12 mouse cellular contexts compared by ENCODE assay signal in genomic region chr11:119572316-119573010, GRCm38 (mm10). TPM values are rescaled to one million over a fixed set of nuclear protein-coding genes. Genes with fewer than 3 reads are reported as not detected.
DNase-seq lines count a peak whose midpoint lies in the region; ATAC-seq and TF ChIP-seq lines count a peak whose summit lies in the region.
"Had no signal": no experiment of that assay in that cellular context is flagged by ENCODE, and none has a peak within 500 bp of the region (broad histone marks: within the 10 kb centered on the region; RNA-seq: fewer than 3 reads in every experiment).

No protein-coding gene starts in this region.

- H3K9ac ChIP-seq in ES-E14 (ENCODE audit: insufficient read depth, low read depth, low read length, poor library complexity, severe bottlenecking) = 0 out of 2 replicates have a peak overlapping the region, but pooled peaks have one; percentile 13
- H3K9ac ChIP-seq in midbrain, embryonic 13.5 days (replicated peaks) = no peak overlapping the region
- H3K9ac ChIP-seq: intestine, embryonic 15.5 days had no signal

- no peaks in the 10 kb centered on the region for H3K36me3 ChIP-seq in kidney, adult 2 months (ENCODE audit: control insufficient read depth, insufficient read depth, low read length)
- H3K36me3 ChIP-seq in ES-E14 (ENCODE audit: control insufficient read depth, insufficient read depth, low read length, poor library complexity, severe bottlenecking) = no peaks in the 10 kb centered on the region
- no peaks in the 10 kb centered on the region for H3K36me3 ChIP-seq in midbrain, embryonic 13.5 days
- H3K36me3 ChIP-seq: intestine, embryonic 15.5 days had no signal

- ATAC-seq in midbrain, embryonic 13.5 days = no peak
- ATAC-seq in erythroblast, adult 5-6 weeks (replicated peaks; ENCODE audit: low FRiP score, poor library complexity, severe bottlenecking) = no peak
- ATAC-seq: CD4-positive, CD25-positive, alpha-beta regulatory T cell, adult 4 months; intestine, embryonic 15.5 days had no signal

- no peaks in the 10 kb centered on the region for H3K9me3 ChIP-seq in ES-E14 (ENCODE audit: control insufficient read depth, insufficient read depth, low read depth, low read length)
- no peaks in the 10 kb centered on the region for H3K9me3 ChIP-seq in midbrain, embryonic 13.5 days
- H3K9me3 ChIP-seq: intestine, embryonic 15.5 days had no signal

- H3K4me1 ChIP-seq in kidney, adult 2 months (ENCODE audit: control insufficient read depth, insufficient read depth, low read length) = no peaks in the 10 kb centered on the region
- peaks cover 2 to 10% of the 10 kb centered on the region in 2 experiments; a peak in 3 of 4 replicates for H3K4me1 ChIP-seq in ES-E14 (ENCODE audit: control insufficient read depth in 2 of 2, insufficient read depth in 2 of 2, low read length in 2 of 2, poor library complexity in 1 of 2)
- peaks cover 15% of the 10 kb centered on the region for H3K4me1 ChIP-seq in midbrain, embryonic 13.5 days (replicated peaks)

- no peak for TF ChIP-seq CTCF in kidney, adult 2 months (conservative IDR thresholded peaks at IDR 0.05; ENCODE audit: insufficient read depth, insufficient read length, low read depth, low read length)

- in situ Hi-C loops in ES-E14 (cut with MboI; ENCODE audit: low sequenced_read_pairs in 2 of 2, unreplicated experiment in 2 of 2) = no loop called here

- no peak overlapping the region for H3K4me3 ChIP-seq in kidney, adult 2 months (ENCODE audit: insufficient read depth, low read depth, low read length)
- H3K4me3 ChIP-seq in ES-E14 (ENCODE audit: insufficient read depth in 1 of 2, low read depth in 1 of 2, low read length in 2 of 2, poor library complexity in 1 of 2, severe bottlenecking in 1 of 2) = peak overlapping the region; percentile 11 to 33; a peak in 2 of 4 replicates
- H3K4me3 ChIP-seq in midbrain, embryonic 13.5 days (replicated peaks) = no peak overlapping the region
- H3K4me3 ChIP-seq: intestine, embryonic 15.5 days had no signal

- H3K4me2 ChIP-seq in midbrain, embryonic 13.5 days (replicated peaks) = no peak overlapping the region
- H3K4me2 ChIP-seq: intestine, embryonic 15.5 days; liver, embryonic 11.5 days had no signal

- intact Hi-C loops in gastrocnemius, postnatal 36 days (cut with DNase I) = no loop called here

- no peak for TF ChIP-seq POLR2A in kidney, adult 2 months (IDR thresholded peaks at IDR 0.05; ENCODE audit: low read depth, low read length)

- peak overlapping the region; percentile 46; the same call in 1 of the 2 replicates for H3K27ac ChIP-seq in kidney, adult 2 months (ENCODE audit: insufficient read depth, low read depth, low read length)
- no peak overlapping the region for H3K27ac ChIP-seq in ES-E14 (ENCODE audit: insufficient read depth, low read depth, low read length, poor library complexity, severe bottlenecking)
- H3K27ac ChIP-seq in midbrain, embryonic 13.5 days = peak overlapping the region; percentile 56; the same call in 1 of the 2 replicates
- H3K27ac ChIP-seq: intestine, embryonic 15.5 days had no signal

- peak; percentile 15 for DNase-seq in kidney, adult 2 months
- DNase-seq in kidney, postnatal 10 days = no peak
- no peak for DNase-seq in ES-E14 (ENCODE audit: low read depth, low spot score)
- DNase-seq in adrenal gland, postnatal 36 days = peak; percentile 31 to 38
- DNase-seq in gastrocnemius, postnatal 36 days = no peak
- DNase-seq: cerebellum, adult 9-10 months; embryo, embryonic 11 days had no signal

- no peaks in the 10 kb centered on the region for H3K27me3 ChIP-seq in kidney, adult 2 months (replicated peaks; ENCODE audit: control insufficient read depth, insufficient read depth, low read length)
- H3K27me3 ChIP-seq in midbrain, embryonic 13.5 days = peaks cover 8% of the 10 kb centered on the region; the same call in 1 of the 2 replicates

- WGBS in kidney, adult 2 months = 62% methylated on average over 15 of the region's 15 CpGs
- 28% methylated on average over 15 of the region's 15 CpGs for WGBS in midbrain, embryonic 13.5 days

TF ChIP-seq in ES-E14, 5 proteins besides CTCF, POLR2A, EP300 and RAD21:
- TF ChIP-seq ZC3H11A (IDR thresholded peaks at IDR 0.05; ENCODE audit: borderline replicate concordance, low read depth, low read length) = no peak
- no peak for TF ChIP-seq CHD2 (IDR thresholded peaks at IDR 0.05; ENCODE audit: low read depth, low read length)
- no peak for TF ChIP-seq HCFC1 (IDR thresholded peaks at IDR 0.05; ENCODE audit: borderline replicate concordance, insufficient read depth, low read length)
- TF ChIP-seq MAFK (IDR thresholded peaks at IDR 0.05; ENCODE audit: insufficient read depth, low read depth, low read length) = no peak
- no peak for TF ChIP-seq ZNF384 (IDR thresholded peaks at IDR 0.05; ENCODE audit: low read depth, low read length)

RNA-seq across cellular contexts. Expression of gene Nptx1, which starts 24.9 kb away (rescaled TPM):
- polyA plus RNA-seq in kidney, adult 2 months (2012; rRNA removed) = 0.08 and 0.10 TPM in 2 replicates
- 0.79 and 0.80 TPM in 2 replicates for total RNA-seq in ES-E14 (2012; rRNA removed)
- total RNA-seq in adrenal gland, postnatal 36 days (2021) = 1 to 10 TPM; 2.1 to 8.3 TPM
- polyA plus RNA-seq in midbrain, embryonic 13.5 days (2015; fragmentation: Nextera tagmentation; extraction: Ambion mirVana) = 7.3 and 8.6 TPM in 2 replicates
- not detected in 2 replicates for total RNA-seq in erythroblast, adult 5-6 weeks (2015; ENCODE audit: low replicate concordance)
- not detected in 2 replicates for total RNA-seq in erythroblast, adult 5-6 weeks (2017; ENCODE audit: low replicate concordance)
- total RNA-seq in gastrocnemius, postnatal 36 days (2021) = under 1 TPM in 1 of 2 experiments, not detected in 1; 0.10 TPM
- polyA plus RNA-seq: CD4-positive, CD25-positive, alpha-beta regulatory T cell, adult 4 months had no signal

RNA-seq across cellular contexts. Expression of gene Rptor, which starts 30.2 kb away (rescaled TPM):
- polyA plus RNA-seq in kidney, adult 2 months (2012; rRNA removed) = 20.7 and 23.4 TPM in 2 replicates
- total RNA-seq in ES-E14 (2012; rRNA removed) = 59.7 and 61.6 TPM in 2 replicates
- total RNA-seq in adrenal gland, postnatal 36 days (2021) = 10 to 100 TPM; 50.0 to 51.9 TPM
- 9.7 and 11.7 TPM in 2 replicates for polyA plus RNA-seq in midbrain, embryonic 13.5 days (2015; fragmentation: Nextera tagmentation; extraction: Ambion mirVana)
- total RNA-seq in erythroblast, adult 5-6 weeks (2015; ENCODE audit: low replicate concordance) = 4.4 and 12.3 TPM in 2 replicates
- 5.6 and 9.1 TPM in 2 replicates for total RNA-seq in erythroblast, adult 5-6 weeks (2017; ENCODE audit: low replicate concordance)
- 10 to 100 TPM; 23.6 to 25.9 TPM for total RNA-seq in gastrocnemius, postnatal 36 days (2021)

Comparison
In these comparisons a context has a peak if more than half of its experiments do, and no peak if none do; other contexts are left out.
1. DNase-seq: peak in kidney, adult 2 months (single experiment) and adrenal gland, postnatal 36 days (2 of 2); none in kidney, postnatal 10 days (single experiment), ES-E14 (single experiment) and gastrocnemius, postnatal 36 days (0 of 2).
2. H3K4me3 ChIP-seq: peak in ES-E14 (2 of 2); none in kidney, adult 2 months (single experiment) and midbrain, embryonic 13.5 days (single experiment).